Mouse (Mus musculus): ENCODE results near the gene Kif27.

DNA sequence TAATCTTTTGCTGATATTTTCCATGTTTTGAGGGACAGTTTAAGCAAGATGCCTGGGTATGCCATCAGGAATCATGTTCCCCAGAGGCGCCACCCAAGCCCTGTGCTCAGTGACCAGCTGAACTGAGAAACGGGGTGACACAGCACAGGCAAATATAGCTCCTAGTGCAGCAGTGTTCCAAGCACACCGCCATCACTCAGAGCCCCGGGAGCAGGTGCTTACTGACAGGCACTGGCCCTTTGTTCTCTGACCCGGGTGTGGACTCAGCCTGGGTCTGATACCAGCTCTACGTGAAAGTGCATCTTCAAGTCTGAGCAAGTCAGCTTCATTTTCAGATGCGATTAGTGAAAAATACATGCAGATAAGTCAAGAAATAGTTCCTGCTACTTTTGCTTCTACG is 49.4 kb downstream of the Kif27 start:
- no peak for TF ChIP-seq CTCF (IDR thresholded peaks at IDR 0.05; ENCODE audit: low read depth, low read length)
- TF ChIP-seq TAL1 (conservative IDR thresholded peaks at IDR 0.05; ENCODE audit: low read depth, low read length), result no peak
- TF ChIP-seq GATA1 (IDR thresholded peaks at IDR 0.05; ENCODE audit: borderline replicate concordance, low read length), result no peak
